Mouse (Mus musculus) left cerebral cortex, postnatal 36 days (tissue): ENCODE measurements around the gene Pdxdc1. TPM values are rescaled to one million over a fixed set of nuclear protein-coding genes. Genes with fewer than 3 reads are reported as not detected.
"Not testable (repeated sequence)": the region's sequence is repeated elsewhere in the genome, so short reads cannot be mapped to it uniquely, and the experiment has no call there.

Experiments
- DNase-seq, 2 experiments: peaks; one replicate each; pipeline ENCODE4 v3.0.0; 2021 to 2022; ENCODE audit warnings: low spot score in 2 of 2, mixed read lengths in 1 of 2
- intact Hi-C: fragments of 180-260 bp; cut with DNase I; formaldehyde crosslinking; loops from one replicate; pipeline ENCODE4 v1.15.1; 2025
- total RNA-seq, 2 experiments: library from RNA; stranded (reverse); gene quantifications; 2 replicates each; pipeline ENCODE4 v1.2.3; 2021

The Pdxdc1 gene
- 10 to 100 TPM; 72.7 to 81.6 TPM for total RNA-seq

DNA sequence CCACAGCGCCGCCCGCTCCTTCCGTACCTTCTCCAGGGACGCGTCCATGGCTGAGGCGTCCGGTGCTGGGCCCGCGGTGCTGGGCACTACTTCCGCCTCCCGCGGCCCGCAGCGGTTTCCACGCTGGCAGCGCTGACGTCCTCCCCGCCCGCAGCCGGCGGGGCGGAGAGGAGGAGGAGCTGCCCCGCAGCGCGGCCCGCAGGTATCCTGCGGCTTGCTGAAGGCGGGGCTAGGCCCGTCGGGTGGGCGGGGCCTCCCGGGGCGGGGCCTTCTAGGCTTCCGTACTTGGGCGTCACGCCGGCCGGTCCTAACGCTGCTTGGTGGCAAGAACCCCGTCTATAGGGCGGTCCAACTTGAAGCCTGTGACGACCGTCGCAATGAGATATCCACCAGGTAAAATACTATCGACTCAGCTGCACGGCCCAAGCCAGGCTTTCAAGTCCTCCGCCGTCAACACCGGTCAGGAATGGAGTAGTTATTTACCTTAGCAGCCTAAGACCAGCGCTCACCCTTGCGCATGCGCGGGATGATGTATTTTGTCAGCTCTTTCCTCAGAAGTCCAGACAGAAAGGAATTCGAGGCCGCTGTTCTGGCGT, at the start of gene Pdxdc1, which contains the start of gene Mpv17l:
Pdxdc1 (minus strand) TSS at position 244 of the 596 bp plus-strand sequence.
Mpv17l (plus strand) TSS at position 274 of the 596 bp plus-strand sequence.
- DNase-seq = peak; percentile 98 to 99
- intact Hi-C loops = loop anchor here (1.0 to 5.0 kb wide), 2 partner anchors 209 to 256 kb away; no protein-coding TSS in a partner anchor

DNA sequence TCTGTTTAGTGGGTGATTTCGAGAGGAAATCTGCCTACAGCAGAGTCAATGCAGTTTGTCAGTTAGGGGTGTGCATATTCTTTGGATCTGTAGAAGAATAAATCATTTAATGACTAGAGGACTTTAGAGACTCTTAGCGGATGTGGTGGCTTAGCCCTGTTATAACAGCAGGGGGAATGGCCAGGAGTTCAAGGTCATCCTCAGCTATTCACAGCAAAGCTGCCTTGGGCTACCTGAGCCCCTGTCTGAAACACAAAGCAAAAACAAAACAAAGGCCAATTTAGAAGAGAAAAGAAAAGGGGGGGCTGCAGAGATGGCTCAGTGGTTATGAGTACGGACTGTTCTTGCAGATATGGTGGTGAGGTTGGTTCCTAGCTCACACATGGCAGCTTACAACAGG, 48.3 kb upstream of the Pdxdc1 start:
- DNase-seq = no peak
- intact Hi-C loops = no loop called here

DNA sequence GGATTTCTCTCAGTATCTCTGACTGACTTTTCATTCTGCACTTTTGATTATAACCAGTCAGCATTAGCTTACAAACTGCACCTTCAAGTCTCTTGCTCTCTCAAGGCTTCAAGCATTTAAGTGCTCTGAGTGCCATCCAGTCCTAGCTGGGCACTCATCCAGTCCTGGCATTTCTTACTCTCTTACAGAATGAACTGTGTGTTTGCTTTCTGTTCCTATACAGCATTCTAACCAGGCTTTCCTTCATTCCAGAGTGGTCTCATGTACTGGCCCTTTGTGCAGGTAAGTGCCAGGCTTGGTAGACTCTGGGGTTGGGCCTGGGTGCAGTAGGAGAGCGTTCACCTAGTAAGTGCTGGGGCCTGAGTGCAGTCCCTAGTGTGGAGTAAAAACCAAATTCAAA, 43.4 kb upstream of the Pdxdc1 start:
- DNase-seq = no peak
- intact Hi-C loops = no loop called here

DNA sequence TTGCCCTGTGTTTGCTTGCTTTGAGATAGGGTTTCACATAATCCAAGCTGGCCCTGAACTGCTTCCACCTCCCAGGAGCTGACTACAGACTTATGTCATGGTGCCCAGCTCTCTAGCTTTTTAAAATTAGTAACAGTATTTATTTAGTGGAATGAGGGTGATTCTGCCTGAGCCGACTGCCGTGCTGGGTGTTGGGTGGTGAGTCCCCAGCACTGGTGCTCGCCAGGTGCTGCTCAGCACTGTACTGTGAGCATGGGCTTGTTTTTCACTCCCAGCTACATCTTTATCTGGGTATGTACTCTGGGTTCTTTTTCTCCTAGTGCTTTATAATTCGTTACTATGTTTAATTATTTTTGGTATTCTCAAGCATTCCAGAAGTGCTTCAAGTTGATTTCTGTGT, 42.2 kb upstream of the Pdxdc1 start:
- intact Hi-C loops = no loop called here
- DNase-seq = no peak

DNA sequence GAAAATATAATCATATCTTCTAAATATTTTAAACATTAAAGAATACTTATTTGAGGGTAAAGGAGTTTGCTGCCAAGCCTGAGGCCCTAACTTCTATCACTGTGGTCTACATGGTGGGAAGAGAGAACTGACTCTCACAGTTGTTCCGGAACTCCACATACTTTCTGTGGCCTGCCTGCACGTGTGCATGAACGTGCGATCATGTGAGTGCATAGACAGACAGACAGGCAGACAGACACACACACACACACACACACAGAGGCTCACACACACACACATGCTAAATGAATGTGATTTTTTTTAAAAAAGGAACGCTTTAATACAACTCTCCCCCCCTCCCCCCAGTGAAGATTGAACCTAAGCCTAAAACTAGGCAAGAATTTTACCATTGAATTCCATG, 41.8 kb upstream of the Pdxdc1 start:
- intact Hi-C loops = loop anchor here (5.0 kb wide), 1 partner anchor 43 kb away; the partner anchor contains the start of genes 2900011O08Rik and Ifitm7
- DNase-seq = no peak

DNA sequence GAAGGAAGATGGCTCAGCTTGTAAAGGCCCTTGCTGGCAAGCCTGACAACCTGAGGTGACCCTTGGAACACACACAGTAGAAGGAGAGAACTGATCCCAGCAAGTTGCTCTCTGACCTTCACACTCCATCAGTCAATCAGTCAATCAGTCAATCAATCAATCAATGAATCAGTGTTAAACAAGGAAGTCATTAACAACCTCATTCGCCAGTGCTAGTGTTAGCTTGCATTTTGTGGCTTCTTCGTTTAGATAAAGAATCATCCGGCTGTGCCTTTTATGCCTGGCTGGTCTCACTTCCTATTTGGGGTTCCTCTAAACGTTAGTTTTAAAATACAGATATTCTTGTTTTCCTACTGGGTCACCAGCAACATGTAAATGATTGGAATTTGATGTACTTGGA, 41.2 kb upstream of the Pdxdc1 start:
- DNase-seq = no peak
- intact Hi-C loops = loop anchor here (5.0 kb wide), 1 partner anchor 43 kb away; the partner anchor contains the start of genes 2900011O08Rik and Ifitm7

DNA sequence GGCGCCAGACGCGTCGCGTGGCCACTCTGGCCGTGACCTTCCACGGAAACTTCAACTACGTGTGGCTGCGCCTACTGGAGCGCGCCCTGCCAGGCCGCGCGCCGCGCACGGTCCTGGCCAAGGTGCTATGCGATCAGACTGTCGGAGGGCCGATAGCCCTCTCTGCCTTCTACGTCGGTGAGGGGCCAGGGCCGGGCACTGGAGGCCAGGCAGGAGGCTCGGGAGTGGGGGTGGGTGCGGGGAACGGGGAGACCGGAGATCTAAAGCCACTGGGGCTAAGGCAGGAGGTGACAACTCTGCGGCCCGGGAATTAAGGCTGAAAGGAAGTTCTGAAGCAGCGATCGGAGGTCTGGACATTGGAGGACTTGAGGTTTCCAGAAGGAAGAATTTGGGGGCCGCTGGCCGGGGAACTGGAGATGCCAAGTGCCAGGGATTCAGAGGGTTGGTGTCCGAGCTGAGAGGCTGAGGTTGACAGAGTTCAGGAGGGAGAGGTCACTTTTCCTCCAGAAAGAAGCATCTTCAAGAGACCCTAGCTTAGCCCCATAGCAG, 38.0 kb upstream of the Pdxdc1 start:
- peak in 1 of 2 experiments; percentile 11 for DNase-seq
- intact Hi-C loops = loop anchor here (5.0 kb wide), 1 partner anchor 46 kb away; the partner anchor contains the start of genes 2900011O08Rik and Ifitm7

DNA sequence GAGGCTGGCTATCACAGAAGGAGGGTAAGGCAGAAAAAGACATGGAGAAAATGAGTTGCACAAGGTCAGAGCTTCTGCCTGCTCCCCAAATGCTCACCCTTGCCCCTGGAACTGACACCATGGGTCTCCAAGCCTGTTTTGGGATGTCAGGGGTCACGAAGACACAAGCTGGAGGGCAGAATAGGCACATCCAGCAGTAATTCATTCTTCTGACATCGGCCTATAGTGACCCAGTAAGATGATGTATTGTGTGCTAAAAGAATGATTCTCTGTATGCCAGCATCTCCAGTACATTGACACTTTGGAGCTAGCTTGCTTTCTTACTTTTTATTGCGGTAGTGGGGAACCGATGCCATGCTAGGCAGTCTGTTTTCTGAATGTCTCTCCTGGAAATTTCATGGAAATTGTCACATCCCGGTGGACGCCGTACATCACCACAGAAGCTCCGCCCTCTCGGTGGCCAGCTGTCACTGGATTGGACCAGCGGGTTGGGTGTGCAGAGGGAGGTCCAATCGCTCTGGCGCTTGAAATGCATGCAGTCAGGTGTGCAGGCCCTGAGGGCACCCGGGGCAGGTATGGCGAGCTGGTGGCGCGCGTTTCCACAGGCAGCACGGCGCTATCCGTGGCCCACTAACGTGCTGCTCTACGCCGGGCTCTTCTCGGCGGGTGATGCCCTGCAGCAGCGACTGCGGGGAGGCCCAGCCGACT, 37.4 kb upstream of the Pdxdc1 start:
- DNase-seq = peak; percentile 81 to 86
- intact Hi-C loops = loop anchor here (5.0 kb wide), 1 partner anchor 47 kb away; the partner anchor contains the start of genes 2900011O08Rik and Ifitm7

DNA sequence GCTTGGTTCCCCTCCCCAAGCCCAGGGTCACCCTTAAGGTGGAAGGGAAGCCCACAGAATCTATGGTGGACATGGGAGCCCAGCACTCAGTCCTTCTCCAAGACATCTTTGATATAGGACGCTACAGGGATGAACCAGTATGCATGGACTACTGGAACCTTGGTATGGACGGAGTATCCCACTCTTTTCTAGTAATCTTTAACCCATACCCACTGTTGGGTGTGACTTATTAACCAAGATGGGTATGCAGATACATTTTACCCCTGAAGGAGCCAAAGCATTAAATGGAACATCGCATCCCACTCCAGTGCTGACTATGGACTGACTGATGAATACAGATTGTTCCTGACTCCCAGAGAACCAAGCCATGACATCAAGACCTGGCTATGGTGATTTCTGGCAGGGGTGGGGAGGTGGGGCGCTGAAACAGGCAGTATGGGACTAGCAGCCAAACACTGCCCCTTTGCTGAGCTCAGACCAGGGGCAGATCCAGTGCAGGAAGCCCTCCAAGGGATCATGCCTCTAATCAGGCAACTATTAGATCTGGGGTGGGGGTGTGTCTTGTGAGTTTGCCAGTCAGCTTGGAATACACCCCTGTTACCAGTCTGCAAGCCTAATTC, 24.6 kb upstream of the Pdxdc1 start:
- intact Hi-C loops = no loop called here
- no peak for DNase-seq

DNA sequence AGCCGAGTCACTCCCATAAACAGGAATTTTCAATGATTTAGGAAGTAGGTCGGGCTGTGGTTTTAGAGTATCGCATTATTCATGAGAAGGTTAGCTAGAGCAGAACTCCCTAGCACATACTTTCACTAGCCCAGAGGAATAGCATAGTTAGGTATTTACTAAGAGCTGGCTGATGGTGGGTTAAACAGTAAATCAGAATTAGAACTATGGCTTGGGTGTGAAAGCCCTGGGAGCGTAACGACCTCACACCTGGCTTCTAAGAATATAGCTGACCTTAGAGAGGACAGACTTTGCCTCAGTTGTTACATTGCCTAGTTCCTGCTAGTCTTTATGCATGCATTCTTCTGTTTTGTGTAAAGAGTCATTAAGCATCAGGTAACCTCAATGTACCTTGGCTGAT, 20.0 kb upstream of the Pdxdc1 start:
- intact Hi-C loops, DNase-seq: not testable (repeated sequence)

DNA sequence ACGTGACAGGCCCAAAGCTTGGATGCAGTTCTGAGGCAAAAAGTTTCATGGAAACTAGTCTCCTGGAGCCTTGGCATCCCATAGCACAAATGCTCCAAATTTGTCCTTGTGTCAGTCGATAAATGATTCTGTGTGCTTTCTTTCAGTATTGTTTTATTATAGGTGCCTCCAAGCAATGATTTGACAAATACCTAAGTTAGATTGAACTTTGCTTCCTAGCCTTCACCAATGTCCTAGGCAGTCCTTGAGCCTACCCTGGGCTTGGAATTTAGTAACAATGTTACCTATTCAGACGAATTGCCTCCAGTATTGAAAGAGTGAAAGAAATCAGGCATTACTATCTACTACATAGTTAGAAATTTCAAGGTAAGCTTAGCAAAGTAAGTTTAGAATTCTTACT, 19.6 kb upstream of the Pdxdc1 start:
- intact Hi-C loops, DNase-seq: not testable (repeated sequence)

DNA sequence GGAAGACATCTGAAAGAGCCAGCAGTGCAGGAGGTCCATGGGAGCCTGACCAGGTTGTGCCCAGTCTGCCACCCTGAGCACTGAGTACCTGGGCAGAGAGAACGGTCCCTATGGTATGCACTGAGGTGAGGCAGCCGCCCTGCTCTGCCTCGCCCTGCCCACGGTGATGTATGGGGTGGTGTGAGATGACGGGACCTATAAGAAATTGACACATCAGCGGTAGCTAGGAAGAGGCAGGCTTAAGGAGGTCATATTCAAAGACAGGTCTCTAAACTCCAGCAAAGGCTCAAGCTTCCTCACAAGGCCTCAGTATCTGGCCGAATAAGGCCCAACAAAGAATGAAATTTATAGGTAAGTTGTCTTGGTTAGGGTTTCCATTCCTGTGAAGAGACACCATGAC, 18.9 kb upstream of the Pdxdc1 start:
- no peak for DNase-seq
- intact Hi-C loops = no loop called here

DNA sequence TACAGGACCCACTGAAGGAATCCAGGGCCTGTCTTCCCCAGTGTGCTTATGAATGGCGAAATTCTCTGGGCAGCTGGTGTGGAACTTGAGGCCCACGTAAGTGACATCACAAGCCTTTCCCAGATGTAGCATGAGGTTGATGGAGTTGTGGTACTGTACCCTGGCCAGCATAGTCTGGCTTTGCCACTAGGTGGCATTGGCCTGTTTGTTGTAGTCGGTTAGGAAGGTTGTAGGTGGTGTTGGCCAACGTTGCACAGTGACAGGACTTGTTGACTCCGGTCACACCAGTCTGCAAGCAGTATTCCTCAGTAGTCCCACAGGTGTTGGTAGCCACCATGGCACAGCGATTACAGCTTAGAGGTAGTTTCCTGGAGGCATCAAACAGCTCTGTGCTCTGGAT, 18.1 kb upstream of the Pdxdc1 start:
- DNase-seq = no peak
- intact Hi-C loops = no loop called here

DNA sequence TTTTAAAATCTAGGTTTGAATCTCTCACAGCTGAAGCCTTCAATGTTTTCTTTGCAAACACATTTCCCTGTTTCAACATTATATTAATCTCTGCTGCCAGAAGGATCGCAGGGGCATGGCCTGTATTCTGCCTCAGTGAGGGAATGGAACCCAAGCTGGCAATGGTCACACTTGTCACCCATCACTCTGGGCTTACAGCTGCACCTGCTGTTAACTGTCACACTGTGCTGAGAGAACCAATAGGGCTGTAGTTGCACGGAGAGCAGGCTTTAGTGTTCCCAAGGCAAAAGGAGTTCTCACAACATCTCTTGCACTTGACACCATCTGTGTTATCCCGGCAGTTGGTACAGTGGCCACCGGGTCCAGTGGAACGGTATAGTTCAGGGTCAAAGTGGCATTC, 17.2 kb upstream of the Pdxdc1 start:
- intact Hi-C loops = no loop called here
- no peak for DNase-seq

DNA sequence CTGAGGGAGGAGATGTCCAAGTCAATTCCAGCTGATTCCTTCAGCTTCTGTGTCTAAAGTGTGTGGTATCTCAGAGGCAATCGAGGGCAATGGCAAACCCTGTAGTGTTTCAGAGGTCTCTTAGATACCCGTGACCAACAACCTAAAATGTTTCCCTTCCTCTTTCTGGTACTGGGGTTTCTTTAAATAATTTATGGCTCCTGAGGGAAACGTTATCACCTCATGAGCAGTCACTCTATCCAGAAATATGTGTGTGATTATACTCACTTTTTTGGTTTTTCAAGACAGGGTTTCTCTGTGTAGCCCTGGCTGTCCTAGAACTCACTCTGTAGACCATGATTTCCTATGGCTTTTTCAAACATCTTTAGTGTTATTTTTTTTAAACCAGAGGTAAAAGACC, 4.4 kb upstream of the Pdxdc1 start:
- no peak for DNase-seq
- intact Hi-C loops = no loop called here

DNA sequence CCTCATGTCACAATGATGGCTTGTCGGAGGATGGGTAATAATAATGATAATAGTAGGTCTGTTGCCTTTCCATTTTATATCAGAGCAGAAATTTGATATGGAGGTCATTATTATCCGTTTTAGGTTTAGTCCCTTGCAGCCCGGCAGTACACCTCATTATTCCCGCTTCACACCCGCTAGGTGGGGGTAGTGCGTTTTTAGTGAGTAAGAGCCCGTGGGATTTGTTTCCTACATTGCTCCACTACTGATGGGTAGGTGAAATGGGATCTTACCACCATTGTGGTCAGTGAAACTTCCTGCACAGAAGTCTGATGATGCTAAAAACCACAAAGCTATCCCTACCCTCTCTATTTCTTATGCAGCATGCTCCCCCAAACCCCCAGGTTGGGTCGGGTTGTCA, 557 bp upstream of the Pdxdc1 start:
- no peak for DNase-seq

DNA sequence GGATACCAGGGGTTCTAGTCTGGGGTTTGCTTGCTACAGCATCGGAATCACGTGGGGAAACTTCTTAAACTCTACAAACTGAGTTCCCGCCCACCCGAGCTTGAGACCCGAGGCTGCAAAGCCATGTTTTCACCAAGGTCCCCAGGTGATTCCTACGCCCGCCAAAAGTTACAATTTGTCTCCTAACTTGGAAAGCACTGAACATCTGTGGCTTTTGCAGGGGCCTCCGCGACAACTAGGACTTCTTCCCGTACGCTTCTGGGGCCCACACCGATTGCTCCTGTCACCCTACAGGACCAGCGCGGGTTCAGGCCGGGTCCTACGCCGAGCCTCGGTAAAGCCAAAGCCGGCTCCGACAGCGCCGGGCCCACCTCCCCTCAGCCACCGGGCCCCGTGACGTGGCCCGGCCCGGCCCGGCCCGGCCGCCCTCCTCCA, 517 bp downstream of the Pdxdc1 start:
- no peak for DNase-seq
- intact Hi-C loops = loop anchor here (5.0 kb wide), 1 partner anchor 210 kb away; no protein-coding TSS in a partner anchor

More for the DNA sequence above, 557 bp upstream of the Pdxdc1 start:
- intact Hi-C loops = loop anchor here (1.0 to 5.0 kb wide), 2 partner anchors 209 to 256 kb away; no protein-coding TSS in a partner anchor

DNA sequence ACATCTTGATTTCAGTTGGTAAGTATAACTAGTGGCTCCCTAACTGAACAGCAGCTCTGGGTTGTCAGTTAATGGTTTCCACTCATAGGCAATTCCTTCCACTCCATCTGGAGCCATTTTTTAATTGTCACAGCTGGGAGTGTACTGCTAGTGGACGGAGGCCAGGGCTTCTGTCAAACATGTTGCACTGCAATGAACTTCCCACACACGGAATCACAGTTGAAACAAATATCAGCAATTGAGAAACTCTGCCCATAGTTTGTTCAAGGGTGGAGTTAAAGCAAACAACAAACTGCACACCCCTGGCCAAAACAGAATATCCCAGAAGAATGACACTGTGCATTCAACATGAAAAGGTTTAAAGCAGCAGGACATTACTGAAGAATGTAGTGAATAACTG, 4.0 kb downstream of the Pdxdc1 start:
- DNase-seq = no peak
- intact Hi-C loops = no loop called here

DNA sequence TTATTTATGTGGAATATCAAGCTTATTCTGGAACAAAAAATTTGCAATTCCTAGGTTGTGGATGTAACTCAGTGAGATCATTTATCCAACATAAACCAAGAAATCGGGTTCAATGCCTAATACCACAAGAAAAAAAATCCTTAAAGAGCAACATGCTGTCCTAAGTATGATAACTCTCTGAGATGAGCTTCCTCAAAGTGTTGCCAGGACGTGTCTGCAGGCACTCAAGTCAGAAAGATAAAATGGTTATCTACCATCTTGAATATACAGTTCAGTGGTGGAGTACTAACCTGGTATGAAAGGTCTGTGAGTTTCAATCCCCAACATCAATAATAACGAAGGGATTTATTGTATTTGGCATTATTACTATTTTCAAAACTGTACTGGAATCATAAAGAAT, 6.6 kb downstream of the Pdxdc1 start:
- intact Hi-C loops = no loop called here
- DNase-seq = no peak

DNA sequence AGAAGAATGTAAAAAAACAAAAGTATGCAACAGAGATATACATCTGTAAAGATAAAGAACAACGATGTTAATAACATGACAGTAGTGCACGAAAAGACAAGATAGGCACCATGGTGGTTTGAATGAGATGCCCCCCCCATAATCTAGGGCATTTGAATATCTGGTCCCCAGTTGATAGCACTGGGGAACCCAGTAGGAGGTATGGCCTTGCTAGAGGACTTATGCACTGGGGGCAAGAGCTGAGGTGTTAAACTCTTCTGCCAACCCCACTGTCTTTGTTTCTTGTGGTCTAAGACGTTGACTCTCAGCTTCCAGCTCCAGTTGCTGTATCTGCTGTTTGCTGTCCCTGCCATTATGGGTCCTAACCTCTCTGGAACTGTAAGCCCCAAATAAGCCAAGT, 7.2 kb downstream of the Pdxdc1 start:
- intact Hi-C loops = no loop called here
- DNase-seq = no peak
